Mouse (Mus musculus) lung, adult 2 months (tissue): ENCODE results near the gene Capsl.

Experiments used
- CTCF ChIP-seq: fragments of 200-500 bp; IDR thresholded peaks from 2 replicates; pipeline ENCODE4 v1.5.1; 2011; ENCODE audit warnings: mild to moderate bottlenecking, low read length, control low read depth; ENCODE audit not compliant: insufficient read depth
- POLR2A ChIP-seq: fragments of 200-500 bp; IDR thresholded peaks from 2 replicates; pipeline ENCODE4 v1.6.1; 2011; ENCODE audit warnings: low read depth, mild to moderate bottlenecking, control low read depth, low read length, borderline replicate concordance; ENCODE audit errors: extremely low read depth

- TF ChIP-seq CTCF (no peak), POLR2A (no peak)
These were observed 17.0 kb downstream of the Capsl start for GRCm38 (mm10) chr15:9452842-9453241.
